Mouse (Mus musculus): ENCODE results near the gene Ntn3.

The Ntn3 gene

GRCm38 (mm10) chr17:24211631-24212440 is 2.5 kb upstream of the Ntn3 start:
- no peak for DNase-seq (ENCODE audit: extremely low read depth, low read depth)

GRCm38 (mm10) chr17:24210591-24210990 is 1.3 kb upstream of the Ntn3 start:
- no peak for DNase-seq (ENCODE audit: extremely low read depth, low read depth)

- DNase-seq (ENCODE audit: extremely low read depth, low read depth) = no peak
Observed at GRCm38 (mm10) chr17:24209916-24210240, 547 bp upstream of the Ntn3 start.

- no peak for DNase-seq (ENCODE audit: extremely low read depth, low read depth)
Observed at GRCm38 (mm10) chr17:24208641-24209042, 689 bp downstream of the Ntn3 start.

GRCm38 (mm10) chr17:24207768-24208640 is 1.3 kb downstream of the Ntn3 start:
- no peak for DNase-seq (ENCODE audit: extremely low read depth, low read depth)

GRCm38 (mm10) chr17:24206451-24207351 is 2.6 kb downstream of the Ntn3 start:
- peak; percentile 73 for DNase-seq (ENCODE audit: extremely low read depth, low read depth)

- DNase-seq (ENCODE audit: extremely low read depth, low read depth) = peak; percentile 73
Observed at GRCm38 (mm10) chr17:24205908-24206361, 3.4 kb downstream of the Ntn3 start.

- DNase-seq (ENCODE audit: extremely low read depth, low read depth) = peak; percentile 79
Observed at GRCm38 (mm10) chr17:24205284-24205888, 3.9 kb downstream of the Ntn3 start, which contains the start of gene Tbc1d24. Tbc1d24 (minus strand) TSS chr17:24205562.

- DNase-seq (ENCODE audit: extremely low read depth, low read depth) = no peak
Observed at GRCm38 (mm10) chr17:24204846-24205245, 4.5 kb downstream of the Ntn3 start.

- peak; percentile 14 for DNase-seq (ENCODE audit: extremely low read depth, low read depth)
Observed at GRCm38 (mm10) chr17:24203611-24204534, 5.5 kb downstream of the Ntn3 start.

- DNase-seq (ENCODE audit: extremely low read depth, low read depth) = peak; percentile 92
Observed at GRCm38 (mm10) chr17:24203068-24203467, 6.3 kb downstream of the Ntn3 start.

GRCm38 (mm10) chr17:24201092-24201491 is 8.2 kb downstream of the Ntn3 start:
- no peak for DNase-seq (ENCODE audit: extremely low read depth, low read depth)

GRCm38 (mm10) chr17:24199741-24200140 is 9.6 kb downstream of the Ntn3 start:
- DNase-seq (ENCODE audit: extremely low read depth, low read depth) = no peak

- DNase-seq (ENCODE audit: extremely low read depth, low read depth) = peak; percentile 81
Observed at GRCm38 (mm10) chr17:24199252-24199651, 10.1 kb downstream of the Ntn3 start.

GRCm38 (mm10) chr17:24197032-24197824 is 12.1 kb downstream of the Ntn3 start:
- no peak for DNase-seq (ENCODE audit: extremely low read depth, low read depth)

GRCm38 (mm10) chr17:24195349-24195748 is 14.0 kb downstream of the Ntn3 start:
- DNase-seq (ENCODE audit: extremely low read depth, low read depth) = no peak

- no peak for DNase-seq (ENCODE audit: extremely low read depth, low read depth)
Observed at GRCm38 (mm10) chr17:24193769-24194168, 15.6 kb downstream of the Ntn3 start.

- DNase-seq (ENCODE audit: extremely low read depth, low read depth) = no peak
Observed at GRCm38 (mm10) chr17:24193268-24193667, 16.1 kb downstream of the Ntn3 start.

- DNase-seq (ENCODE audit: extremely low read depth, low read depth) = no peak
Observed at GRCm38 (mm10) chr17:24192848-24193247, 16.5 kb downstream of the Ntn3 start.

Measured in MEL-GATA-1-ER (cell line).